Mouse (Mus musculus) midbrain, embryonic 14.5 days (tissue): ENCODE measurements at regions not wholly inside any gene's neighbourhood (a gene's known extent, or its start where the extent isn't known, plus 50 kb on each side); places are given as distances from the start of the nearest gene placed in this dataset. TPM values are rescaled to one million over a fixed set of nuclear protein-coding genes. Genes with fewer than 3 reads are reported as not detected.

ENCODE experiments used
- microRNA-seq: library from miRNA; unstranded; fragments of <30 nt; microRNA quantifications from one replicate; pipeline ENCODE4, GENCODE M21; 2016

Small RNA genes lying in the stretch of these regions (microRNA-seq; reads per million reads assigned to microRNA genes)
- not detected for gene Gm23976
